Mouse (Mus musculus) embryonic facial prominence, embryonic 15.5 days (tissue): ENCODE data around the gene Chuk. TPM values are rescaled to one million over a fixed set of nuclear protein-coding genes. Genes with fewer than 3 reads are reported as not detected.
"Not testable (repeated sequence)": the region's sequence is repeated elsewhere in the genome, so short reads cannot be mapped to it uniquely, and the experiment has no call there.

Experiments
- ATAC-seq: fragments of 200-750 bp; cut with Nextera tagmentation; 2 replicates; pipeline ENCODE4 v1.8.0; 2017; ENCODE audit warnings: low read depth, moderate TSS enrichment; ENCODE audit not compliant: insufficient number of reproducible peaks, low FRiP score, low TSS enrichment
- H3K27ac ChIP-seq: fragments of 300-500 bp; sonication (generic); replicated peaks from 2 replicates; pipeline ENCODE4 v1.5.1; 2015; ENCODE audit warnings: mild to moderate bottlenecking, inconsistent platforms
- H3K27me3 ChIP-seq: fragments of 300-500 bp; sonication (generic); 2 replicates; pipeline ENCODE4 v1.6.1; 2015; ENCODE audit warnings: inconsistent platforms
- H3K36me3 ChIP-seq: fragments of 300-500 bp; sonication (generic); 2 replicates; pipeline ENCODE4 v1.6.1; 2015; ENCODE audit warnings: mild to moderate bottlenecking, inconsistent platforms
- H3K4me1 ChIP-seq: fragments of 300-500 bp; sonication (generic); 2 replicates; pipeline ENCODE4 v1.6.1; 2015; ENCODE audit warnings: inconsistent platforms
- H3K4me2 ChIP-seq: fragments of 300-500 bp; sonication (generic); replicated peaks from 2 replicates; pipeline ENCODE4 v1.6.1; 2015; ENCODE audit warnings: mild to moderate bottlenecking, inconsistent platforms
- H3K4me3 ChIP-seq: fragments of 300-500 bp; sonication (generic); replicated peaks from 2 replicates; pipeline ENCODE4 v1.5.1; 2015; ENCODE audit warnings: mild to moderate bottlenecking, inconsistent platforms
- H3K9ac ChIP-seq: fragments of 300-500 bp; sonication (generic); 2 replicates; pipeline ENCODE4 v1.6.1; 2015; ENCODE audit warnings: inconsistent platforms
- H3K9me3 ChIP-seq: fragments of 300-500 bp; sonication (generic); replicated peaks from 2 replicates; pipeline ENCODE4 v1.6.1; 2016; ENCODE audit warnings: inconsistent platforms
- WGBS: fragments of 180-500 bp; shearing (Covaris S2); methylation state at CpG from one replicate; pipeline ENCODE4 v1.1.7; 2015; 5-methylcytosine and 5-hydroxymethylcytosine counted together
- polyA plus RNA-seq: library from polyadenylated mRNA; unstranded; fragments of >200 nt; fragmentation: Nextera tagmentation; extraction: Ambion mirVana; gene quantifications from 2 replicates; pipeline ENCODE4 v1.2.1, GENCODE M21; 2015

The Chuk gene
- polyA plus RNA-seq, 1 experiment from 2014 or later: 41.5 TPM

GRCm38 (mm10) chr19:44135072-44135959, 28.0 kb upstream of the Chuk start, which contains the start of gene Cwf19l1:
Gene Cwf19l1, minus strand, starts transcription at chr19:44135876.
- peak within 1 kb of the TSS; percentile 71 for H3K4me3 ChIP-seq
- H3K4me2 ChIP-seq: peak within 1 kb of the TSS; percentile 62
- no peaks in the 10 kb centered on the region for H3K27me3 ChIP-seq

GRCm38 (mm10) chr19:44132917-44133316, 25.6 kb upstream of the Chuk start:
- ATAC-seq: no peak
- H3K9ac ChIP-seq: no peak overlapping the region
- WGBS: 88% methylated on average over 5 of the region's 5 CpGs
- H3K4me2 ChIP-seq: no peak overlapping the region
- no peaks in the 10 kb centered on the region for H3K27me3 ChIP-seq
- peaks cover 38% of the 10 kb centered on the region for H3K36me3 ChIP-seq
- no peaks in the 10 kb centered on the region for H3K9me3 ChIP-seq
- no peak overlapping the region for H3K4me3 ChIP-seq
- H3K4me1 ChIP-seq: peaks cover 9% of the 10 kb centered on the region
- no peak overlapping the region for H3K27ac ChIP-seq

More at GRCm38 (mm10) chr19:44135072-44135959, 28.0 kb upstream of the Chuk start, which contains the start of gene Cwf19l1:
- H3K36me3 ChIP-seq: peaks cover 35% of the 10 kb centered on the region
- H3K9me3 ChIP-seq: no peaks in the 10 kb centered on the region
- H3K27ac ChIP-seq: peak within 1 kb of the TSS; percentile 95
- peak; percentile 83 for ATAC-seq
- under 1% methylated on average over 45 of the region's 45 CpGs for WGBS
- H3K4me1 ChIP-seq: peaks cover 9% of the 10 kb centered on the region
- H3K9ac ChIP-seq: peak within 1 kb of the TSS; percentile 76

GRCm38 (mm10) chr19:44128560-44128959, 21.3 kb upstream of the Chuk start:
- H3K4me2 ChIP-seq: no peak overlapping the region
- no peak for ATAC-seq
- peaks cover 74% of the 10 kb centered on the region for H3K36me3 ChIP-seq
- no peak overlapping the region for H3K9ac ChIP-seq
- WGBS: 84% methylated on average over 2 of the region's 2 CpGs
- H3K27me3 ChIP-seq: no peaks in the 10 kb centered on the region
- no peak overlapping the region for H3K27ac ChIP-seq
- H3K9me3 ChIP-seq: no peaks in the 10 kb centered on the region
- no peak overlapping the region for H3K4me3 ChIP-seq
- no peaks in the 10 kb centered on the region for H3K4me1 ChIP-seq

GRCm38 (mm10) chr19:44127729-44128497, 20.6 kb upstream of the Chuk start:
- ATAC-seq: no peak
- no peaks in the 10 kb centered on the region for H3K4me1 ChIP-seq
- no peaks in the 10 kb centered on the region for H3K27me3 ChIP-seq
- WGBS: 93% methylated on average over 10 of the region's 10 CpGs
- no peak overlapping the region for H3K27ac ChIP-seq
- H3K36me3 ChIP-seq: peaks cover 81% of the 10 kb centered on the region
- no peak overlapping the region for H3K9ac ChIP-seq
- H3K4me3 ChIP-seq: no peak overlapping the region
- H3K9me3 ChIP-seq: no peaks in the 10 kb centered on the region
- no peak overlapping the region for H3K4me2 ChIP-seq

GRCm38 (mm10) chr19:44121137-44121536, 13.9 kb upstream of the Chuk start:
- no peaks in the 10 kb centered on the region for H3K27me3 ChIP-seq
- 93% methylated on average over 7 of the region's 7 CpGs for WGBS
- no peak for ATAC-seq
- H3K36me3 ChIP-seq: peaks cover 83% of the 10 kb centered on the region
- H3K9me3 ChIP-seq: no peaks in the 10 kb centered on the region
- H3K27ac ChIP-seq: no peak overlapping the region
- no peak overlapping the region for H3K9ac ChIP-seq
- H3K4me1 ChIP-seq: no peaks in the 10 kb centered on the region
- no peak overlapping the region for H3K4me2 ChIP-seq
- H3K4me3 ChIP-seq: no peak overlapping the region

- H3K4me1 ChIP-seq, ATAC-seq, H3K27ac ChIP-seq, H3K4me2 ChIP-seq, H3K4me3 ChIP-seq, H3K9me3 ChIP-seq, H3K27me3 ChIP-seq, H3K9ac ChIP-seq: not testable (repeated sequence)
- WGBS: 91% methylated on average over 8 of the region's 9 CpGs
- H3K36me3 ChIP-seq: peaks cover 87% of the 10 kb centered on the region
These were observed 13.4 kb upstream of the Chuk start for GRCm38 (mm10) chr19:44120686-44121085.

GRCm38 (mm10) chr19:44117793-44118192, 10.5 kb upstream of the Chuk start:
- ATAC-seq: no peak
- no peak overlapping the region for H3K27ac ChIP-seq
- peaks cover 84% of the 10 kb centered on the region for H3K36me3 ChIP-seq
- H3K4me3 ChIP-seq: no peak overlapping the region
- H3K4me2 ChIP-seq: no peak overlapping the region
- H3K4me1 ChIP-seq: no peaks in the 10 kb centered on the region
- no peak overlapping the region for H3K9ac ChIP-seq
- H3K9me3 ChIP-seq: no peaks in the 10 kb centered on the region
- H3K27me3 ChIP-seq: no peaks in the 10 kb centered on the region

- H3K9ac ChIP-seq: no peak overlapping the region
- H3K9me3 ChIP-seq: no peaks in the 10 kb centered on the region
- H3K27ac ChIP-seq: no peak overlapping the region
- WGBS: 55% methylated on average over 7 of the region's 7 CpGs
- H3K4me1 ChIP-seq: peaks cover 6% of the 10 kb centered on the region
- ATAC-seq: no peak
- H3K36me3 ChIP-seq: peaks cover 68% of the 10 kb centered on the region
- H3K4me2 ChIP-seq: no peak overlapping the region
- no peak overlapping the region for H3K4me3 ChIP-seq
- H3K27me3 ChIP-seq: no peaks in the 10 kb centered on the region
These were observed 4.4 kb upstream of the Chuk start for GRCm38 (mm10) chr19:44111706-44112105.

GRCm38 (mm10) chr19:44110356-44110755, 3.1 kb upstream of the Chuk start:
- Histone ChIP-seq H3K4me3 (no peak overlapping the region), H3K27ac (no peak overlapping the region), H3K9me3 (no peaks in the 10 kb centered on the region), H3K36me3 (peaks cover 56% of the 10 kb centered on the region), H3K27me3 (no peaks in the 10 kb centered on the region), H3K4me2 (no peak overlapping the region), H3K9ac (no peak overlapping the region), H3K4me1 (peaks cover 12% of the 10 kb centered on the region)
- ATAC-seq: no peak
- 92% methylated on average over 9 of the region's 9 CpGs for WGBS

GRCm38 (mm10) chr19:44108996-44109395, 1.7 kb upstream of the Chuk start:
- Histone ChIP-seq H3K4me1 (peaks cover 12% of the 10 kb centered on the region), H3K9ac (no peak overlapping the region), H3K36me3 (peaks cover 46% of the 10 kb centered on the region), H3K27me3 (no peaks in the 10 kb centered on the region), H3K4me2 (no peak overlapping the region), H3K4me3 (no peak overlapping the region), H3K27ac (no peak overlapping the region), H3K9me3 (no peaks in the 10 kb centered on the region)
- no peak for ATAC-seq

- H3K27me3 ChIP-seq: no peaks in the 10 kb centered on the region
- H3K27ac ChIP-seq: no peak overlapping the region; the same call in 1 of the 2 replicates
- no peak for ATAC-seq
- 29% methylated on average over 22 of the region's 22 CpGs for WGBS
- peaks cover 35% of the 10 kb centered on the region for H3K36me3 ChIP-seq
- peaks cover 12% of the 10 kb centered on the region for H3K4me1 ChIP-seq
- H3K9ac ChIP-seq: peak overlapping the region; percentile 93
- peak overlapping the region; percentile 90 for H3K4me3 ChIP-seq
- peak overlapping the region; percentile 78 for H3K4me2 ChIP-seq
- H3K9me3 ChIP-seq: no peaks in the 10 kb centered on the region
These were observed 611 bp upstream of the Chuk start for GRCm38 (mm10) chr19:44107661-44108521.
